Mouse (Mus musculus) testis, postnatal 14 days (tissue): ENCODE data around the gene Hand2.

Experiments used
- DNase-seq: peaks from one replicate; pipeline ENCODE4 v3.0.0; 2021; ENCODE audit warnings: low spot score

Gene Hand2

GRCm38 (mm10) chr8:57324671-57325070, 3.9 kb downstream of the Hand2 start:
- no peak for DNase-seq

GRCm38 (mm10) chr8:57325111-57325891, 4.5 kb downstream of the Hand2 start:
- DNase-seq: no peak

- no peak for DNase-seq
Observed at GRCm38 (mm10) chr8:57326091-57327065, 5.6 kb downstream of the Hand2 start.

DNA sequence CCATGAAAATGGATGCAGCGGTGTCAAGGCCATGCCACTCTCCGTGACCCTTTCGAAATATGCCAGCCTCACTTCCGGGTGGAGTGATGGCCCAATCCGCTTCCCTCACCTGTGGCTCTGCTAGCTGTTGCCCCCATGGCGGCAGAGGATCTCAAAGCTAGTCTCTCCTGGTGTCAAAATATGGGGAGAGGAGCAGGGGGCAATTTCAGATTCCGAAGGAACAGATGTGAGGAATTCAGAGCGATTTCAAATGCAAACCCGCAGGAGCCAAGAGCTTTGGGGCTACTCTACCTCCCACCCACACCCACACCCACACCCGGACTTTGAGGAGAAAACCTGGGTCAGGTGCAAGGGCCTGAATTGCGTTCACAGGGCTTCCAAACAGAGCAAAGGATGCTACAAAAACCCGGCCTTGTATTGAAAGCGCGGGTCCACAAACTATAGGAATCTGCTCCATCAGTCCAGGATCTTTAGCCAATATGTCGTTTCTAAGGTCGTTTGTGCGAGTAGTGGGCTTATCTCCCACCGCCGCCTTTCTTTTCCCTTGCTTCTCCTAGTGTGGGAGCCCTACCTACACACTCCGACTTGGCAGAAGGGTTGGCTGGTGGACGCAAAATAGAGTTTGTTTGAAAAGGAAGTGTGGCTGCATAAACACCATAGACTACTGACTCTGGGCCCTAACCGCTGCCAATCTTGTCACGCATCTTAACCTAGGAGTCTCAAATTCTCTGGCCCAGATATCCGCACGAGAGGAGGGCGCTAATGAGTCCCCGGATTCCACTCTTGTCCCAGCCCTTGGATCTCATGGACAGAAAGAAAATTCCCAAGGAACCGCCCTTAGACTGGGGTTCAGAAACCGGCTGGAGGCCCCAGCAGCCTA, 6.7 kb downstream of the Hand2 start:
- no peak for DNase-seq

DNA sequence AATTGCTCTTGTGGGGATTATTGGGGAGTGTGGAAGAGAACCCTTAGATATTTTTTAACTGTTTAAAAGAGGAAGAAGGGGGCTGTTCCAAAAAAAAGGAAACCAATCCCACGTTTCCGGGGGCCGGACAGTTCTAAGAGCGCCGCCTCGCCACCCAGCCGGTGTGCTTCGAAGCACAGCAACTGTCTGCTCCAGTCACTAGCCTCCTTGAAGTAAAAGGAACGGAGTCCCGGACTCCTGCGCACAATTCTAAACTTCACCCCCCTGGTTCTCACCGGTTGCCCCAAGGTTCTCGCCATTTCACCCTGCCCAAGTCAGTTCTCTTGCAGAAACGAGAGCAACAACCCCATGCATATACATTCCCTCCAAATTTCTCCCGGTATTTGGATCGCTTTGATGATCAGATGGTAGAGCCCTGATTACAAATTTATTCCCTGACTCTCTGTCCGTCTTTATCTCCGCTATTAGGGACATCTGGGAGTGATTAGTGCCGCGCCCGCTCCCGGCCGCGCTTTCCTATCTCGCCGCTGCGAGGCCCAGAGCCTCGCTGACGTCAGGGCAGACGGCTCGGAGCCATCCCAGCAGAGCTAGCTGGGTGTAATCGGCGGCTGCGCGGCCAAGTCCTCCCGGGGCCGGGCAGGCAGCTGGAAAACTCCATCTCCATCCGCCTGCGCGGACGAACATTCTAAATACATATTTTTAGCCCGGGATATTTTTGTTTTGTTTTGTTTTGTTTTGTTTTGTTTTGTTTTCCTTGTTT, 7.6 kb downstream of the Hand2 start:
- DNase-seq: no peak

- no peak for DNase-seq
Observed at GRCm38 (mm10) chr8:57328931-57329341, 8.2 kb downstream of the Hand2 start.

DNA sequence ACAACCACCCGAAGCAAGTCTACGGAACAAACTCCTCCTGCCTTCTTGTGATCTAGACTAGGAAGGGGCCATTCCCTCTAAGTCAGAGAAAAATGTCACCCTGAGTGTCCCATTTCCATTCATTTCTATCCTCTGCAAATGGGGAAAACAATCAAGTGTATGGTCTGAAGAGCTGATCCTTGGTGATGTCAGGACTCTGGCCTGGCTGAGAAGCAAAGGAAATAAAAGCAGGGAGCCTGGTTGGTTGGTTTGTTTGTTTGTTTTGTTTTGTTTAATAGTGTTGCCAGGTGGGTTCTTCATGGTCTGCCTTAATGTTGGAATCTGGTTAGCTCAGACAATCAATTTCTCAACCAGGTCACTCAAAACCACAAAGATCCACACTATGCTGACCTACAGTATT, 9.3 kb downstream of the Hand2 start:
- DNase-seq: no peak

DNA sequence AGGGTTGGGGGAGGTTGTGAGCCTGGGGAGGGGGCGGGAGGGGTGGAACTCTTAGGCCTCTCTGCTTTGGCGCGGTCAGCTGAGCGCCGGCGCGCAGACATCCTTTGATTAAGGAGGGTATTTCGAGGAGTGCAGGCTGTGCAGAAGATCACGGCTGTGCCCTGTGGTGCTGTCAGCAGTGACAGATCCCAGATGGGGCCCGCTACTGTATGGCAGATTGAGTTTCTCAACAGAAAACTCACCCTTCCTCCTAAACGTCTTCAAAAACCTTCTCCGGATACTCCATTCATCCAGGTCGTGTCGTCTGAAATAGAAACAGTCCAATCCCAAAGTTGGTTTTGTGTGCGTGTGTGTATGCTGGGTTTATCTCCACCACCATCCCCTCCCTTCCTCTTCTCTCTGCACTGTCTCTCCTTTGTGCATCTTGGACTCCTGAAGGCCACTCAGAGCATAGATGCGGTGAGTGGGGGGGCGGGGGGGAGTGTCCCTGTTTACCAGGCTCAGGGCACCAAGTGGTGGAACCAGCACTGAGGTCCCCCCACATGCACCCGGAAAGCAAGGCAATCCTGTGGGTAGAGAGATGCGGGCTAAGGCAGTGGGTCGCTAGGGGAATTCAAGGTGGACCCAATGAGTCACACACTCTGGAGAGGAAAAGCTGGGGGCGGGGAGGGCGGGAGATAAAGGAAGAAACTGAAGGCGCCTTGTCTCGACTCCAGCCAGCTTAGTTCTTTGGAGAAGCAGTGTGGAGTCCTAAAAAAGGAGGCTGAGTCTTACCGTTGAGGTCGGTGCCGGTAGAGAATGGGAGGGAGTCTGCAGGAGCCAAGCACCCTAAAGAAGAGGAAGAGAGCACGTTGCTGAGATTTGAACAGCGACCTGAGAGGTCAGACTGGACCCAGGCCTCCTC, 11.2 kb downstream of the Hand2 start:
- DNase-seq: no peak

- no peak for DNase-seq
Observed at GRCm38 (mm10) chr8:57332676-57333482, 12.1 kb downstream of the Hand2 start.

DNA sequence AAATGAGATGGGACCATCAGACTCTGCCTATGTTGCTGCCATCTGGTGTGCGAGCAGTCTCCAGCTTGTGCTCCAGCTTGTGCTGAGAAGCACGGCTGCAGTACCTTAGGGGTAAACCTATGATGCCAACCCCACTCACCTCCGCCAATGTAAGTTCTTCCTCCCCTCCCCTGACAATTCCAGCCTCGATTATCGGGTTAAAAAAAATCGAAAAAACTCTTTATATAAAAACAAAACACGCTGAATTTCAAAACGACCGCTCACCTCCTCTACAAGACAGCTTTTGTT, 12.6 kb downstream of the Hand2 start:
- no peak for DNase-seq

GRCm38 (mm10) chr8:57333795-57334551, 13.2 kb downstream of the Hand2 start:
- no peak for DNase-seq

DNA sequence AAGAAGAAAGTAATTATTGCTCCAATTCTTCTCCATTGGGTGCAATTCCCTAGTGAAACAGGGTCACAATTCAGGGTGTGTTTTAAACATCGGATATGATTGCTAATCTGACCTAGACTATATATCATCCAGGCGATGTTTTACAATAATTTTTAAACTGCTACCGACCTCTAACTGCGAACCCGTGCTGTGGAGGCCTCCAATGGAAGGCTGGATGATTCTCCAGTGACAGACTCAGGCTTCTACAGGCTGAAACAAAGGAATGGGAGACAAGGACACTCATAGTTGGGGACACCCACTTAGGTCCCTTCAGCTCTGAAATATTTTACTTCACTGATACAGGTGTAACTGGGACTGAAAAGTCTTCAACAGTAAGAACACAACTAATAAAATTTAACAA, 13.9 kb downstream of the Hand2 start:
- no peak for DNase-seq

DNA sequence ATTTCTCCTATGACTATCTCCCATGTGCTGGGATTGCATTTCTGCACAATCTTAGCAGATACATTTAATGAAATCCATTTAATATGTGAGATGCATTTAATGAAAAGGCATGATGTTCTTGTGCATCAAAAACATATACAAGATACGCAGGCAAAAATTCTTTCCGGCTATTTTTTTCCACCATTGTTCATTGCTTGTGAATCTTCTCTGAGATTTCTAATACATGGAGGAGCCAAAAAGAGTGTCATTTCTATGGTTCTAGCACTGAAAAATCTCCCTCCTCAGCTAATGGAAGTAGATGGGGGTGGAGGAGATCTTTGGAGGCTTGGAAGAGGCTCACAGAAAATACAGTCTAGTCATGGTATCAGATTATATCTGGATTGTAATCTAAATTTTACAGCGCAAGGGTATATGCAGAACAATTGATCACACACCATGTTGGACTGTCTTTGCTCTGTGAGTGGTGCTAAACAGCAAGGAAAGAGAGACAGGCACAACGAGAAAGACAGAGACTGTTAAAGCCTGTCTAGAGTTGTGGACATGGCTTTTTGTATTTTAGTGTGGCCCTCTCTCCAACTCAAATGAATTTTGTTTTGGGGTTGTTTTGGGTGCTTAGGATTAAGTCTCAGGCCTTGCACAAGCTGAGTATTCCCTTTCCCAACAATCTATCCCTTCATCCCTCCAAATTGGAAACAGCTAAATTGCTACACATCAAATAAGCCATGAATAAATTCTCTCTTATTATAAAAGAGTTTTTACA, 16.7 kb downstream of the Hand2 start:
- no peak for DNase-seq

DNA sequence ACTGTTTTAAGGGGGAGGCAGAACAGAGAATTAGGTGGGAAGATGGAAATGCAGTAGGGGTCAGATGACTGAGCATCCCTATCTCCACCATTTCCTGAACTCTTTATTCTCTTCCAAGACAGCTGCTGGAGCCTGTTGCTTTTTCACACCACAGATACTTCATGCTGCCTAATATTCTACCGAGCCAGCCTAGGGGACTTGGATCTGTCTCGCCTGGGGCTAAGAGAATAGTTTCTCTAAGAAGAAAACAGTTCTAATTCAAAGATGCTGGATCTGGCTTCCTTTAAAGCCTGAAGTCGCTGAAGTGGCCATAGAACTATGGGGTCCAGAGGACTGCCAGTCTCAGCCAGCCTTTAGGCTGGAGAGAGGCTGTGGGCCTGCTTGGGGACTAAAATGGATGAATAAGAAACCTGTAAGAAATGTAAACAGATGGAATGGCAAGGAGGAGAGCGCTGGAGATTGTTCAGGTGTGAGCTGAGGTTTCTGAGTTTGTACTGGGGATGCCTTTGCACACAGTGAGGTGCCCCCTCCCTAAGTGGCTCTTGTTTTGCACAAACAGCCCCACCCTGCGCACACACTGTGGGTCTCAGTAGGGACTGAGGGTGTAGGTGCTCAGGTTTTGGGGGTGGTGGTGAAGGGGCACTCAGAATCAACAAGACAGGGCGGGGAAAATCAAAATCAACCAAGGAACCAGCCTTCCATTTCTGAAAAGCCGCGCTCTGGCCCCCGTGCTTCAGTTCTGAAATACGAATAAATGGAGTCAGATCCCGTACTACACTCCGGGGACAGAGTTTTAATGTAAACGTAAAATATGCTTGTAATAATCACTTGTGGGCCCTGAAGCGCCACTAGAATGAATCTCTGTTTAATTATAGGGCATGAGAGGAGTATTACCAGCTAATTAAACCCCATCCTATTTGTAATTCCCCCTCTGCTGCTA, 19.2 kb downstream of the Hand2 start:
- no peak for DNase-seq

DNA sequence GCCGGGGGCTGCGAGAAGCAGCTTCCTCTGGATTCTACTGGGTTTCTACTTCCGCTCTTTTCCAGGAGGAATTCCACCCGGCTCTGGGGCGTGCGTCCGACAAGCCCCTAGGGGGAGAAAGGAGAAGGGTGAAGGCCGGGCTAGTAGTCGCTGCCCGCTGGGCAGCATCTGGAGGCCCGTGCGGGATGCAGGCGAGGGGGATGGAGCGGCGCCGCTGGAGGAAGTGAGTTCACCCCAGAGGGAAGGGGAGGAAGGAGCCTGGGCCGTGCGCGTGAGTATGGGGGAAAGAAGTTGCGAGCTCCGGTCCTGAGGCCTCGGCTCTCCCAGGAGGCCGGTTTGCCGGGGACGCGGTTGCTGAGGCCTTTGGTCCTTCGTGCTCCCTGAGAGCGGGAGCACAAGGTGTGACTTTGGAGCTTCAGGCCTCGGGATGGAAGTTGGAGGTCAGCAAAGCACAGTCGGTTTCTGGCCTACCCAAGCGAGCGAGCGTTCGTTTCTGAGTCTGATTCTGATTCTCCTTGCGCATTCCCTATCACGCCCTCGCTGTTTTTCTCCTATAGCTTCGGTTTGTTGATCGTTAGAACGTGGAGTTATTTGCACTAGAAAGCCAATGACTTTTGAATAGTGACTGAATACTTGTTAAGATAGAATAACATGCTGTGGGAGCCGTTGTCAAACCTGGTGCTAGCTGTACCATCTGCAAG, 20.2 kb downstream of the Hand2 start:
- no peak for DNase-seq

DNA sequence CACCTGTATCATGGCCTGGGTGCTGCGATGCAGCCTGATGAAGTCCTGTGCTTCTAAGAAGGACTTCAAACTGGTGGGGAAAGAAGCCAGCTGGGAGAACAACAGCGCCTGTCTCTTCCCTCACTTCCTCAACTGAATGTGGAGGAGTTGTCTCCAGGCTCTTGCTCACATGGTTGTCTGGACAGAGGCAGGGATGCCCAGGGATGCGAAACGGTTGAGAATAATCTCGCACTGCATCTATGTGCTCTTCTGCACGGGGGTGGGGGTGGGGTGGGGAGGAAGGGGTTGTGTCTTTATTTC, 20.7 kb downstream of the Hand2 start:
- no peak for DNase-seq
